Mouse (Mus musculus): ENCODE results near the gene Parvb. TPM values are rescaled to one million over a fixed set of nuclear protein-coding genes. Genes with fewer than 3 reads are reported as not detected.
A peak's percentile ranks its signal among the peaks of the same experiment; 100 is the strongest.

The Parvb gene
- polyA plus RNA-seq, 1 experiment = 8.5 TPM

GRCm38 (mm10) chr15:84323966-84324869, 92.4 kb downstream of the Parvb start, which contains the start of gene Parvg:
Gene Parvg, plus strand, starts transcription at chr15:84324026.
- TF ChIP-seq CTCF (conservative IDR thresholded peaks at IDR 0.05; ENCODE audit: insufficient read depth, insufficient read length, low read depth, low read length) (no peak), POLR2A (IDR thresholded peaks at IDR 0.05; ENCODE audit: low read depth, low read length) (no peak)
- H3K27me3 ChIP-seq (replicated peaks; ENCODE audit: control insufficient read depth, insufficient read depth, low read length) = no peaks in the 10 kb centered on the region
- no peak within 1 kb of the TSS for H3K4me3 ChIP-seq (ENCODE audit: insufficient read depth, low read depth, low read length)
- no peak for DNase-seq
- 76% methylated on average over 10 of the region's 10 CpGs for WGBS
- no peak within 1 kb of the TSS for H3K27ac ChIP-seq (ENCODE audit: insufficient read depth, low read depth, low read length)
- H3K4me1 ChIP-seq (ENCODE audit: control insufficient read depth, insufficient read depth, low read length) = no peaks in the 10 kb centered on the region
- H3K36me3 ChIP-seq (ENCODE audit: control insufficient read depth, insufficient read depth, low read length) = no peaks in the 10 kb centered on the region

- Histone ChIP-seq H3K36me3 (ENCODE audit: control insufficient read depth, insufficient read depth, low read length) (no peaks in the 10 kb centered on the region), H3K27ac (ENCODE audit: insufficient read depth, low read depth, low read length) (no peak overlapping the region), H3K4me3 (ENCODE audit: insufficient read depth, low read depth, low read length) (no peak overlapping the region), H3K27me3 (replicated peaks; ENCODE audit: control insufficient read depth, insufficient read depth, low read length) (no peaks in the 10 kb centered on the region), H3K4me1 (ENCODE audit: control insufficient read depth, insufficient read depth, low read length) (no peaks in the 10 kb centered on the region)
- TF ChIP-seq CTCF (conservative IDR thresholded peaks at IDR 0.05; ENCODE audit: insufficient read depth, insufficient read length, low read depth, low read length) = no peak
- no peak for TF ChIP-seq POLR2A (IDR thresholded peaks at IDR 0.05; ENCODE audit: low read depth, low read length)
- WGBS = 75% methylated on average over 8 of the region's 8 CpGs
- no peak for DNase-seq
These were observed 93.2 kb downstream of the Parvb start for GRCm38 (mm10) chr15:84324870-84325553.

- DNase-seq = no peak
- TF ChIP-seq CTCF (conservative IDR thresholded peaks at IDR 0.05; ENCODE audit: insufficient read depth, insufficient read length, low read depth, low read length) (no peak), POLR2A (IDR thresholded peaks at IDR 0.05; ENCODE audit: low read depth, low read length) (no peak)
- H3K4me3 ChIP-seq (ENCODE audit: insufficient read depth, low read depth, low read length) = no peak overlapping the region
- H3K27ac ChIP-seq (ENCODE audit: insufficient read depth, low read depth, low read length) = no peak overlapping the region
- H3K4me1 ChIP-seq (ENCODE audit: control insufficient read depth, insufficient read depth, low read length) = no peaks in the 10 kb centered on the region
- 62% methylated on average over 12 of the region's 12 CpGs for WGBS
- H3K27me3 ChIP-seq (replicated peaks; ENCODE audit: control insufficient read depth, insufficient read depth, low read length) = no peaks in the 10 kb centered on the region
- H3K36me3 ChIP-seq (ENCODE audit: control insufficient read depth, insufficient read depth, low read length) = no peaks in the 10 kb centered on the region
These were observed 93.9 kb downstream of the Parvb start for GRCm38 (mm10) chr15:84325736-84326135.

GRCm38 (mm10) chr15:84328870-84329269, 97.0 kb downstream of the Parvb start:
- no peak overlapping the region for H3K4me3 ChIP-seq (ENCODE audit: insufficient read depth, low read depth, low read length)
- 86% methylated on average over 10 of the region's 10 CpGs for WGBS
- no peaks in the 10 kb centered on the region for H3K4me1 ChIP-seq (ENCODE audit: control insufficient read depth, insufficient read depth, low read length)
- TF ChIP-seq POLR2A (IDR thresholded peaks at IDR 0.05; ENCODE audit: low read depth, low read length) (no peak), CTCF (conservative IDR thresholded peaks at IDR 0.05; ENCODE audit: insufficient read depth, insufficient read length, low read depth, low read length) (no peak)
- H3K36me3 ChIP-seq (ENCODE audit: control insufficient read depth, insufficient read depth, low read length) = no peaks in the 10 kb centered on the region
- H3K27me3 ChIP-seq (replicated peaks; ENCODE audit: control insufficient read depth, insufficient read depth, low read length) = no peaks in the 10 kb centered on the region
- no peak overlapping the region for H3K27ac ChIP-seq (ENCODE audit: insufficient read depth, low read depth, low read length)
- no peak for DNase-seq

GRCm38 (mm10) chr15:84329940-84330339, 98.1 kb downstream of the Parvb start:
- DNase-seq = peak; percentile 69
- Histone ChIP-seq H3K36me3 (ENCODE audit: control insufficient read depth, insufficient read depth, low read length) (no peaks in the 10 kb centered on the region), H3K27ac (ENCODE audit: insufficient read depth, low read depth, low read length) (no peak overlapping the region), H3K4me3 (ENCODE audit: insufficient read depth, low read depth, low read length) (no peak overlapping the region), H3K4me1 (ENCODE audit: control insufficient read depth, insufficient read depth, low read length) (no peaks in the 10 kb centered on the region), H3K27me3 (replicated peaks; ENCODE audit: control insufficient read depth, insufficient read depth, low read length) (no peaks in the 10 kb centered on the region)
- WGBS = 51% methylated on average over 8 of the region's 8 CpGs
- TF ChIP-seq POLR2A (IDR thresholded peaks at IDR 0.05; ENCODE audit: low read depth, low read length) (no peak), CTCF (conservative IDR thresholded peaks at IDR 0.05; ENCODE audit: insufficient read depth, insufficient read length, low read depth, low read length) (no peak)

GRCm38 (mm10) chr15:84331066-84331612, 99.3 kb downstream of the Parvb start:
- Histone ChIP-seq H3K27ac (ENCODE audit: insufficient read depth, low read depth, low read length) (no peak overlapping the region), H3K4me3 (ENCODE audit: insufficient read depth, low read depth, low read length) (no peak overlapping the region), H3K36me3 (ENCODE audit: control insufficient read depth, insufficient read depth, low read length) (no peaks in the 10 kb centered on the region), H3K4me1 (ENCODE audit: control insufficient read depth, insufficient read depth, low read length) (no peaks in the 10 kb centered on the region), H3K27me3 (replicated peaks; ENCODE audit: control insufficient read depth, insufficient read depth, low read length) (no peaks in the 10 kb centered on the region)
- DNase-seq = no peak
- TF ChIP-seq POLR2A (IDR thresholded peaks at IDR 0.05; ENCODE audit: low read depth, low read length) (no peak), CTCF (conservative IDR thresholded peaks at IDR 0.05; ENCODE audit: insufficient read depth, insufficient read length, low read depth, low read length) (no peak)
- 57% methylated on average over 4 of the region's 4 CpGs for WGBS

Data from kidney, adult 2 months (tissue).